Mouse (Mus musculus): ENCODE data around the gene Gm49342. TPM values are rescaled to one million over a fixed set of nuclear protein-coding genes. Genes with fewer than 3 reads are reported as not detected.

Gm49342 gene
- polyA plus RNA-seq, 1 experiment = 5.5 TPM

DNA sequence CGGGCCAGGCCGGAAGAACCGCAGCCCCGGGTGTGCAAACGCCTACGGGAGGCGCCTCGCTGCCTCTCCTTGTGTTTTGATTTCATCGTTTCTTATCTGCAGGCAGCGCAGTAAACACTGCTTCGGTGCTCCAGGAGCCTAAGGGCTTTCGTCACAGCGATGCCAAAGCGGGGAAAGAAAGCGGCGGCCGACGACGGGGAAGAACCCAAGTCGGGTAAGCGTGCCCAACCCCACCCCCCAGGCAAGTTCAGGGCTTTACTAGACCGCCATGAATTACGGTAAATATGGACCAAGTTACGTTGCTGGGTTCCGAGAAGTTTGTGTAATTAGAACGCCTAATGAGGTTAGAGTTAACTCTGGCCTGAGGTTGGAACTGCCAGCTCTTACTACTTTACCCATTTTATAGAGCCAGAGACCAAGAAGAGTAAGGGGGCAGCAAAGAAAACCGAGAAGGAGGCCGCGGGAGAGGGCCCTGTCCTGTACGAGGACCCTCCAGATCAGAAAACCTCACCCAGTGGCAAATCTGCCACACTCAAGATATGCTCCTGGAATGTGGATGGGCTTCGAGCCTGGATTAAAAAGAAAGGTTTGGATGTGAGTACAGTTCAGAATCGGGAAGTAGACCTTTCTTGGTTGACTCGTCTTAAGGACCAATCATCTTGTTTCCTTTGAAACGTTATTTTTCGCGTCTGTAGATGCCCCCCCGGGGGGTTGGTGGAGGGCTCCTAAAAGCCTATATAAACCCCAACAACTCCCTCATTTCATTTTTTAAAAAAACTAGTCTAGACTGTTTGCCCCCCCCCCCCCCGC lies 19.0 kb upstream of the Gm49342 start:
- TF ChIP-seq POLR2A (IDR thresholded peaks at IDR 0.05; ENCODE audit: control insufficient read depth, low read depth, low read length) (no peak), CTCF (IDR thresholded peaks at IDR 0.05; ENCODE audit: control insufficient read depth, insufficient read depth, insufficient replicate concordance, low read depth, low read length) (no peak)
- Histone ChIP-seq H3K27me3 (ENCODE audit: control insufficient read depth, insufficient read depth, low read length) (no peaks in the 10 kb centered on the region), H3K27ac (ENCODE audit: control insufficient read depth, insufficient read depth, low read depth, low read length) (peak overlapping the region; percentile 89), H3K36me3 (ENCODE audit: control insufficient read depth, insufficient read depth, low read length) (no peaks in the 10 kb centered on the region; the same call in 1 of the 2 replicates), H3K4me1 (ENCODE audit: control insufficient read depth, insufficient read depth, low read length) (peaks cover 3% of the 10 kb centered on the region), H3K4me3 (ENCODE audit: control insufficient read depth, low read depth, low read length) (peak overlapping the region; percentile 89)

- no peaks in the 10 kb centered on the region for H3K27me3 ChIP-seq (ENCODE audit: control insufficient read depth, insufficient read depth, low read length)
- TF ChIP-seq POLR2A (IDR thresholded peaks at IDR 0.05; ENCODE audit: control insufficient read depth, low read depth, low read length) (no peak), CTCF (IDR thresholded peaks at IDR 0.05; ENCODE audit: control insufficient read depth, insufficient read depth, insufficient replicate concordance, low read depth, low read length) (no peak)
- peaks cover 5% of the 10 kb centered on the region for H3K4me1 ChIP-seq (ENCODE audit: control insufficient read depth, insufficient read depth, low read length)
- H3K36me3 ChIP-seq (ENCODE audit: control insufficient read depth, insufficient read depth, low read length) = no peaks in the 10 kb centered on the region
- H3K27ac ChIP-seq (ENCODE audit: control insufficient read depth, insufficient read depth, low read depth, low read length) = no peak overlapping the region
- no peak overlapping the region for H3K4me3 ChIP-seq (ENCODE audit: control insufficient read depth, low read depth, low read length)
These were observed 17.0 kb upstream of the Gm49342 start for GRCm38 (mm10) chr14:50927366-50927765.

DNA sequence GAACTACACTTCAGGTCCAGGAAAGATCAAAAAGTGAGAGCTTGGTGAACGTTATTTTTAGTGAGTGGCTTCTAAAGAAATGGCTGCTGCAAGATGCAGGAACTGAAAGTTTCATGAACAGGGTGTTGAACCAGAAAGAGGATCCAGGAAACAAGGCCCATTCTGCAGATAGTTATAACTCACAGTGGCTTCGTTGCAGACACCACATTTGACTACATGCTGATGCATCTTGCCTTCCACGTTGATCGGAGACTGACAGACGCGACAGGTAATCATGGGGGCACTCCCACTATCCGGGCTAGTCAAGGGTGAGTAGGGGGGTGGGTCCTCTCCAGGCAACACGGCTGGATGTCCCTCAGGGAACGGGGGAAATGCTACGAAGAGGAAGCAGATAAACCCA lies 14.4 kb upstream of the Gm49342 start:
- Histone ChIP-seq H3K4me1 (ENCODE audit: control insufficient read depth, insufficient read depth, low read length) (peaks cover 5% of the 10 kb centered on the region), H3K36me3 (ENCODE audit: control insufficient read depth, insufficient read depth, low read length) (no peaks in the 10 kb centered on the region), H3K27ac (ENCODE audit: control insufficient read depth, insufficient read depth, low read depth, low read length) (peak overlapping the region; percentile 88), H3K27me3 (ENCODE audit: control insufficient read depth, insufficient read depth, low read length) (no peaks in the 10 kb centered on the region), H3K4me3 (ENCODE audit: control insufficient read depth, low read depth, low read length) (peak overlapping the region; percentile 84)
- TF ChIP-seq POLR2A (IDR thresholded peaks at IDR 0.05; ENCODE audit: control insufficient read depth, low read depth, low read length) (no peak), CTCF (IDR thresholded peaks at IDR 0.05; ENCODE audit: control insufficient read depth, insufficient read depth, insufficient replicate concordance, low read depth, low read length) (no peak)

- Histone ChIP-seq H3K27me3 (ENCODE audit: control insufficient read depth, insufficient read depth, low read length) (no peaks in the 10 kb centered on the region), H3K27ac (ENCODE audit: control insufficient read depth, insufficient read depth, low read depth, low read length) (peak overlapping the region; percentile 88), H3K4me3 (ENCODE audit: control insufficient read depth, low read depth, low read length) (peak overlapping the region; percentile 84), H3K4me1 (ENCODE audit: control insufficient read depth, insufficient read depth, low read length) (peaks cover 5% of the 10 kb centered on the region), H3K36me3 (ENCODE audit: control insufficient read depth, insufficient read depth, low read length) (no peaks in the 10 kb centered on the region)
- TF ChIP-seq CTCF (IDR thresholded peaks at IDR 0.05; ENCODE audit: control insufficient read depth, insufficient read depth, insufficient replicate concordance, low read depth, low read length) (no peak), POLR2A (IDR thresholded peaks at IDR 0.05; ENCODE audit: control insufficient read depth, low read depth, low read length) (no peak)
These were observed 14.0 kb upstream of the Gm49342 start for GRCm38 (mm10) chr14:50930377-50930753.

DNA sequence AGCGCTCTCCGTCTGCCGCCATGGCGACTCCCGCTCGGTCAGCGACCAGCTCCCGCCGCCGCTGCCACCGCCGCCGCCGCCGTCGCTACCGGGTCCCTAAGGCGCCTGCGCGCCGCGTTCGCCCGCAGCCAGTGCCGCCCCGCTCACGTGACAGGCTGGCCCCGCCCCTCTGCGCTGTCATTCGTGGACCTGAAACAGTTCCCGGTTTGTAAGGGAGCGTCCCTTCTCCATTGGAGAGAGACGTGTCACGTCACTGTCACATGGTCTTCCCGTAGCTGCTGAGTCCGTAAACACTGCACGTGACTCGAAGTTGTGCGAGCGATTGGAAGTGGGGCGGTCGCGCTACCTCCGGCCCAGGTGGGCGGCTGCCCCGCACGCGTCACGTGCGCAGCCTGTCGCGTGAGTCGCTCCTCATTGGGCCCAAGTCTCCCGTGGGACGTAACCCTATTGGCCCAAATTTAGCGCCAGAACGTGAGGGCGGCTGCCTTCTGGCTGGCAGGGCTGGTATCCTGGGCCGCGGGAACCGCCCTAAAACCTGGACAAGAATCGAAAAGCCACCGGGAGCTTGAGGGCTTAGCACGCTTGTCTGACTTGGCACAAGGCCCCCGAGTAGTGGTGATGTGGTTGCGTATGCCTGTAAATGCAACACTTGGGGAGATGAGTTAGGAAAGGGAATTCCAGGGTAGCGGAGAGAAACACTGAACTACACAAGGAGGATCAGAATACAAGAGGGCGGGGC lies 13.4 kb upstream of the Gm49342 start, which contains the start of the genes Pip4p1 and Pnp:
TSS of gene Pip4p1 (minus strand) at position 103 of the 739 bp plus-strand sequence.
TSS of gene Pnp (plus strand) at position 329 of the 739 bp plus-strand sequence.
- Histone ChIP-seq H3K27me3 (ENCODE audit: control insufficient read depth, insufficient read depth, low read length) (no peaks in the 10 kb centered on the region), H3K36me3 (ENCODE audit: control insufficient read depth, insufficient read depth, low read length) (no peaks in the 10 kb centered on the region), H3K4me3 (ENCODE audit: control insufficient read depth, low read depth, low read length) (peak within 1 kb of the TSS; percentile 84), H3K4me1 (ENCODE audit: control insufficient read depth, insufficient read depth, low read length) (peaks cover 4% of the 10 kb centered on the region), H3K27ac (ENCODE audit: control insufficient read depth, insufficient read depth, low read depth, low read length) (peak within 1 kb of the TSS; percentile 88)
- peak; percentile 59 for TF ChIP-seq POLR2A (IDR thresholded peaks at IDR 0.05; ENCODE audit: control insufficient read depth, low read depth, low read length)
- no peak for TF ChIP-seq CTCF (IDR thresholded peaks at IDR 0.05; ENCODE audit: control insufficient read depth, insufficient read depth, insufficient replicate concordance, low read depth, low read length)

DNA sequence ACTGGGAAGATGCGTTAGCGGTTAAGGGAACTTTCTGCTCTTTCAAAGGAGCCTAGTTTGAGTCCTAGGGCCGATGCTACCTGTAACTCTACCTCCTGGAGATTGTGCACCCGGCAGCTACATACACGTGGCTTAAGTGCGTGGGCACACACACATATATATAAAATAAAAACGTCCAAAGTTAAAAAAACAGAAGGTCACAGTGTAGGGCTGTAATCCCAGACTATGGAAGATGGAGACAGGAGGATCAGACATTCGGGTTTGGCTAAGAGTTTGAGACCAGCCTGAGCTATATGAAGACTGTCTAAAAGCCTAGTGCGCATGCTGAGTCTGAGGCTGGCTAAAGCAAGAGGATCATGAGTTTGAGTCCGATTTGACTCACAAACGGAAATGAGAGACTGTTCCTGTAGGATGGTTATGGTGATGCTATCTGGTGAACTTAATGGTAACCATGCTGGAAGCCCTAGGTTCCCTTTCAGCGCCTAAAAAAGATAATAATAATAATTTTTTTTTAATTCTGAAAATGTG lies 12.8 kb upstream of the Gm49342 start:
- H3K4me1 ChIP-seq (ENCODE audit: control insufficient read depth, insufficient read depth, low read length) = peaks cover 4% of the 10 kb centered on the region
- TF ChIP-seq POLR2A (IDR thresholded peaks at IDR 0.05; ENCODE audit: control insufficient read depth, low read depth, low read length) = no peak
- no peak for TF ChIP-seq CTCF (IDR thresholded peaks at IDR 0.05; ENCODE audit: control insufficient read depth, insufficient read depth, insufficient replicate concordance, low read depth, low read length)
- H3K36me3 ChIP-seq (ENCODE audit: control insufficient read depth, insufficient read depth, low read length) = no peaks in the 10 kb centered on the region
- no peaks in the 10 kb centered on the region for H3K27me3 ChIP-seq (ENCODE audit: control insufficient read depth, insufficient read depth, low read length)
- peak overlapping the region; percentile 88 for H3K27ac ChIP-seq (ENCODE audit: control insufficient read depth, insufficient read depth, low read depth, low read length)
- H3K4me3 ChIP-seq (ENCODE audit: control insufficient read depth, low read depth, low read length) = peak overlapping the region; percentile 84

GRCm38 (mm10) chr14:50936649-50937048 lies 7.7 kb upstream of the Gm49342 start:
- Histone ChIP-seq H3K4me1 (ENCODE audit: control insufficient read depth, insufficient read depth, low read length) (peaks cover 2% of the 10 kb centered on the region; the same call in 1 of the 2 replicates), H3K36me3 (ENCODE audit: control insufficient read depth, insufficient read depth, low read length) (no peaks in the 10 kb centered on the region), H3K27me3 (ENCODE audit: control insufficient read depth, insufficient read depth, low read length) (no peaks in the 10 kb centered on the region), H3K27ac (ENCODE audit: control insufficient read depth, insufficient read depth, low read depth, low read length) (no peak overlapping the region), H3K4me3 (ENCODE audit: control insufficient read depth, low read depth, low read length) (no peak overlapping the region)
- TF ChIP-seq POLR2A (IDR thresholded peaks at IDR 0.05; ENCODE audit: control insufficient read depth, low read depth, low read length) (no peak), CTCF (IDR thresholded peaks at IDR 0.05; ENCODE audit: control insufficient read depth, insufficient read depth, insufficient replicate concordance, low read depth, low read length) (no peak)
